In the genomic region with DNA sequence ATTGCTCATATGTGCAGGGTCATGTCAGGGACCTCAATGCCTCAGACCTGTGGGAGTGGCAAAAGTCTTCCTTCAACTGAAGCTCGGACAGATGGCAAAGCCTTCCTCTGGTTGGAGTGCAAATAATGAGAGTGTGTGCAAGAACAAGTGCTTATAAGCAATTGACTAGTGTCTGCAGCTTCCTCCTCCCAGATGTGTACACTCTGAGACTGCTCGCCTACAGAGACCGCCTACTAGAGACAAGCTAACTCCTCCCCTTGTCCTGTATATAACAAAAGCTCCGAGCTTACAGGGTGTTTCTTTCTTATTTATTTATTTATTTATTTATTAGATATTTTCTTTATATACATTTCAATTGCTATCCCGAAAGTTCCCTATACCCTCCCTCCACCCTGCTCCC, we compare ENCODE assay signal across 15 mouse cellular contexts.
DNase-seq lines count a peak whose midpoint lies in the region.
"Had no signal": no experiment of that assay in that cellular context is flagged by ENCODE, and none has a peak within 500 bp of the region (broad histone marks: within the 10 kb centered on the region; RNA-seq: fewer than 3 reads in every experiment).

No protein-coding gene starts in this region.

- DNase-seq in thymus, postnatal 4 days, result peak; percentile 1
- DNase-seq in thymus, adult 18-20 months, result no peak
- peak; percentile 18 for DNase-seq in large intestine, adult 2 months (ENCODE audit: low read depth, low spot score)
- no peak for DNase-seq in urinary bladder, postnatal 25 days (ENCODE audit: low spot score)
- DNase-seq in left cerebral cortex, postnatal 36 days (ENCODE audit: low spot score in 2 of 2), result no peak
- DNase-seq: adrenal gland, adult 2 months; adrenal gland, postnatal 10 days; adrenal gland, postnatal 25 days; cerebellum, adult 11 months; cerebellum, adult 18-20 months; cerebellum, adult 8-10 months; cerebellum, adult 9-11 months; cerebellum, postnatal 14 days; cerebellum, postnatal 36 days; embryo, embryonic 11 days had no signal

- WGBS in large intestine, adult 2 months, result 56% methylated on average over 5 of the region's 5 CpGs

- intact Hi-C loops in left cerebral cortex, postnatal 36 days (cut with DNase I), result no loop called here

Comparison
In these comparisons a context has a peak if more than half of its experiments do, and no peak if none do; other contexts are left out.
1. DNase-seq: peak in thymus, postnatal 4 days (single experiment) and large intestine, adult 2 months (single experiment); none in thymus, adult 18-20 months (0 of 2), urinary bladder, postnatal 25 days (single experiment) and left cerebral cortex, postnatal 36 days (0 of 2).